Mouse (Mus musculus) gastrocnemius, postnatal 36 days (tissue): ENCODE measurements around the gene Cd177. TPM values are rescaled to one million over a fixed set of nuclear protein-coding genes. Genes with fewer than 3 reads are reported as not detected.
"Not testable (repeated sequence)": the region's sequence is repeated elsewhere in the genome, so short reads cannot be mapped to it uniquely, and the experiment has no call there.

ENCODE experiments used
- DNase-seq, 2 experiments: peaks; one replicate each; pipeline ENCODE4 v3.0.0; 2022
- intact Hi-C: fragments of 180-260 bp; cut with DNase I; formaldehyde crosslinking; loops from one replicate; pipeline ENCODE4 v1.15.1; 2025
- long read RNA-seq, 2 experiments: library from polyadenylated mRNA; stranded (forward); transcript quantifications; one replicate each; pipeline ENCODE4 v2.0.0; 2021
- total RNA-seq, 2 experiments: library from RNA; stranded (reverse); gene quantifications; 2 replicates each; pipeline ENCODE4 v1.2.3; 2021

Gene Cd177
- not detected for total RNA-seq
- long read RNA-seq, experiment 1 = 0 reads
- long read RNA-seq, experiment 2 = 0 reads

DNA sequence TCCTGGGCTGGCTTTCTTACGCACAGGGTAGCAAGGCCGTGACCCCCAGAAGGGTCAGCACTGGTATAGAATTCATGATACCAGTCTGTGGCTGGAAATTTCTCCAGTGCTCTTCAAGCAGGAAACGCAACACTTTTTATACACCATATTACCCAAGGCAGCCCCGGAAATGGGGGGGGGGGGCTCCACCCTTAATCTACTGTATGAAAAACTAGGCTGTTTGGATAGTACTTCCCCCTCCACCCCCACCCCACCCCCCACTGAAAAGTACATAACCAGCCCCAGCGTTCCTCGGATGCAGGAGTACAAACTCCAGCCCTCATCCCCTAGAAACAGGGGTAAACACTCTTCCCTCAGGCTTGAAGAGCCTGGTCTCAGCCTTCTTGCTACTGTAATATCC lies at the start of gene Cd177:
Gene Cd177 (minus strand): TSS at position 101 of the 400 bp plus-strand sequence.
- intact Hi-C loops = no loop called here
- DNase-seq = no peak

GRCm38 (mm10) chr7:24809041-24809440 lies 48.9 kb upstream of the Cd177 start:
- intact Hi-C loops = no loop called here

DNA sequence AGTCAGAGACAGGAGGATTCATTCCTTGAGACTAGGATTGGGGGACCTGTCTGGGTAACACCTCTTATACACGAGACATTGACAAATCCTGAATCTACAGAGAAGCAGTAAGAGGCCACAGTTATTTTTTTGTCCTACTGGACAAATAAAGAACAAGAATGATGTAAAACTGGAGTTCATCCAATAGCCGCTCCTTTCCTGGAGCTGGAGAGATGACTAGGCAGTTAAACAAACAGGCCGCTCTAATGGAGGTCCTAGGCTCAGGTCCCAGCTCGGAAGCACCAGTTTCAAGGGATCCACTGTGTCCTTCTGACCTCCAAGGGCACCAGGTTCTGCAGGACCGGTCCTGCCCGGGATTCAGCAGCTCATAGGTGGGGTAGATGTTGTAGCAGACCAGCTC lies 44.7 kb upstream of the Cd177 start:
- intact Hi-C loops = no loop called here
- DNase-seq = peak in 1 of 2 experiments; percentile 14

More at GRCm38 (mm10) chr7:24809041-24809440, 48.9 kb upstream of the Cd177 start:
- DNase-seq = no peak

- intact Hi-C loops = no loop called here
- DNase-seq = no peak
These were observed 42.1 kb upstream of the Cd177 start for GRCm38 (mm10) chr7:24802149-24802767.

DNA sequence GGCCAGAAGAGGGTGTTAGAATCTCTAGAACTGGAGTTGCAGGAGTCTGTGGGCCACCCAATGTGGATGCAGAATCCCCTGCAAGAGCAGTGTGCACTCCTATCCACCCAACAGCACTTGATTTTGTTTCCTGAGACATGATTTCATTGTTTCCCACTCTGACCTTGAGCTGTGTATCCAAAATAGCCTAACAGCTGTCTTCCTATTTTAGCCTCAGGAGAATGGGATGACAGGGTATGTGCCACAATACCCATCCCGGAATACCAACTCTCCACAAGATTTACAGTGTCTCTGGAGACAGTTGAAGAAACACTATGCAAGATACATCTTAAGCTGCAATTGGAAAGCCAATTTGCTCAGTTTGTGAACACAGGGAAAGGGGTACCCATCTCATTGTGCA lies 37.8 kb upstream of the Cd177 start:
- intact Hi-C loops = no loop called here

DNA sequence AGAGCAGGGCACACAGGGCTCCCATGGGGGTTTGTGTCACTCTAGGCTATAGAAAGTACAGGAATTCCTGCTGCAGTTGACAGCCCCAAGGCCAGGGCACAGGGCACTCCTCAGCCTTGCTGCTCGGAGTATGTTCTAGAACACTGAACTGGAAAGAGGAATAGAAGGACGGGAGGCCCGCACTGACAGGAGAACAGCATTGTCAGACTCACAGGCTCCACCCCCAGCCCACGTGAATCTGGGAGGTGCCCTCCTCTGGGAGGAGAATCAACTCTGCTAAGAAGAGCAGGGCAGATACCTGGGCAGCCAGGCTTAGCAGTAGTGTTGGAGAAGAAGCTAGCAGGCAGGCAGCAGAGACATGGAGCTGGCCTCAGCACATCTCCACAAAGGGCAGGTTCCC lies 16.8 kb upstream of the Cd177 start, which contains the start of gene Ceacam10:
Gene Ceacam10 (plus strand): TSS at position 289 of the 400 bp plus-strand sequence.
- intact Hi-C loops, DNase-seq: not testable (repeated sequence)

More for the DNA sequence above, 37.8 kb upstream of the Cd177 start:
- no peak for DNase-seq

- no peak for DNase-seq
- intact Hi-C loops = no loop called here
These were observed 16.0 kb upstream of the Cd177 start for GRCm38 (mm10) chr7:24776145-24776544.

GRCm38 (mm10) chr7:24773942-24774535 lies 13.9 kb upstream of the Cd177 start:
- intact Hi-C loops = no loop called here
- DNase-seq = no peak

DNA sequence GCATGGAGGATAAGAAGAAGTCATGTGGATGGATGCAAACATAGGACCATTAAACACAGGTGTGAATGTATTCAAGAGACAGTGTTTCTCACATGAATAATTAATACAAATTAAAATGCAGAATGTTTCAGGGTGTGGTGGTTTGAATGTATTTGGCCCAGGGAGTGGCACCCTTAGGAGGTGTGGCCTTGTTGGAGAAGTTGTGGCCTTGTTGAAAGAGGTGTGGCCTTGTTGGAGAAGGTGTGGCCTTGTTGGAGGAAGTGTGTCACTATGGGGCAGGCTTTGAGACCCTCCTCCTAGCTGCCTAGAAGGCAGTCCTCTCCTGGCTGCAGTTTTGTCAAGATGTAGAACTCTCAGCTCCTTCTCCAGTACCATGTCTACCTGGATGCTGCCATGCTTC lies 11.2 kb upstream of the Cd177 start:
- no peak for DNase-seq
- intact Hi-C loops = no loop called here

DNA sequence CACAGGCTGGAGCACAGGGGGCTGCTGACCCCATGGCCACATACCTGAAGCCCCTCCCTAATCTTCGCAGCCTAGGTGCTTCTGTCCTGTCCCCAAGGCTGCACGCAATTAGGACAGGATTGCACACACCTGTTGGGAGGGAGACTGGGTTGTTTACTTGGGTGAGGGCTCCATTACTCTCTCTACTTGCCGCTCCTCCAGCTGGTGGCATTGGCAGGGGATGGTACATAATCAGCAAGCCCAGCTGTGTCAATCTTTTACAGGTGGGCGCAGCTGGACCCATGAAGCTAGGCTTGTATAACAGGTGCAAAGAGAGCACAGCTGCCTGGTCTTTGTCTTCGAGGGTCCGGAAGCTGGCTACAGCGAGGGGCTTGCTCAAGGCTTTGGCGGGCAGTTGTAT lies 2.5 kb upstream of the Cd177 start:
- intact Hi-C loops = no loop called here
- DNase-seq = no peak

DNA sequence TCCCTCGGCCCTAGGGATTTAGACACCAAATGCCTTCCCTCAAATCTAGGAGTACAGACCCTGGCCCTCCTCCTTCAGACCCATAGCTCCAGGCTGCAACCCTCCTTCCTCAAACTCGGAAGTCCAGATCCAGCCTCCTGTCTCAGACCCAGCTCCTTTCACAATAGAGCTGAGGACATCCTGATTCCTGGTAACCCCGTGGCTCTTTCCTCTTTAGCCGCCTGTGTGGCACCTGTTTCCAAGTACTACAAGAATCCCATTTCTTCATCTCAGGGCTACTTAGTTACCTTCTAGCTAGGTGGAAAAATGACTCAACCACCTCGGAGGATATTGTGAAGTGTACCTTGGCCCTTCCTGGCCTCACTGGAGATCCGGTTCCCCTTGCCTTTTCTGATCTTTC lies 1.1 kb upstream of the Cd177 start:
- intact Hi-C loops = no loop called here
- no peak for DNase-seq

GRCm38 (mm10) chr7:24758520-24758919 lies 1.6 kb downstream of the Cd177 start:
- no peak for DNase-seq
- intact Hi-C loops = no loop called here

DNA sequence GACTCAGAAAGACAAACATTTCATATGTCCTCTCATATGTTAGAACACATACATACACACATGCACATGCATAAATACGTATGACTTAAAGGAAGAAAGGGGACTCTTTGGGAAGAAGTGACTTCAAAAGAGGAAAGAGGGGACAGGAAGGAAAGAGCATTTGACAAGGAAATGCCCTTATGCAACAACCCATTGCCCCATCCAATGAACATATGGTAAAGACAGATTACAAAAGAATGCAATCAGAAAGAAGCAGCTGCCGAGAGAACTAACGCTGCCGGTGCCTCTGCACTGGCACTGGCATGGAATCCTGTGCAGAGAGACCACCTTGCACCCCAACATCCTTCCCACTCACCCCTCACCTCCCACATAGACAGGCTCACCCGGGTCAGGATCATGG lies 6.6 kb downstream of the Cd177 start:
- DNase-seq = no peak
- intact Hi-C loops = no loop called here

DNA sequence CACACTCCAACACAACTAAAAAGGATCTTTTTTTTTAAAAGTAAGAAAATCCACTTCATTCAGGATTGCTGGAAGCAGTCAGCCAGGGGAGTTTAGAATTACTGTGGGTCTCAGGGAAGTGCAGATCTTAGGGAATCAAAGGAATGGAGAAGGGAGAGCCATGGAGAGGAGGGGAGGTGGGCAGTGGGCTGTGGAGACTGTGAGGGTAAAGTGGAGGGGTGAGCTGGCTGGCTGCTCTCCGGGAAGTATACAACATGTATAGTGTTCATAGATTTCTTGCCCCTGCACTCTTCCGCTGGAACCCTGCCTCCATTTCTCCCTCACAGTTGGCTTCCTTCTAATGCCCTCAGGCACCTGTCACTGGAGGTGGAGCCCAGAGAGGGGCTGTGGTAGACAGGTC lies 8.5 kb downstream of the Cd177 start:
- intact Hi-C loops = no loop called here
- no peak for DNase-seq

GRCm38 (mm10) chr7:24750695-24751094 lies 9.4 kb downstream of the Cd177 start:
- intact Hi-C loops = no loop called here
- DNase-seq = no peak

DNA sequence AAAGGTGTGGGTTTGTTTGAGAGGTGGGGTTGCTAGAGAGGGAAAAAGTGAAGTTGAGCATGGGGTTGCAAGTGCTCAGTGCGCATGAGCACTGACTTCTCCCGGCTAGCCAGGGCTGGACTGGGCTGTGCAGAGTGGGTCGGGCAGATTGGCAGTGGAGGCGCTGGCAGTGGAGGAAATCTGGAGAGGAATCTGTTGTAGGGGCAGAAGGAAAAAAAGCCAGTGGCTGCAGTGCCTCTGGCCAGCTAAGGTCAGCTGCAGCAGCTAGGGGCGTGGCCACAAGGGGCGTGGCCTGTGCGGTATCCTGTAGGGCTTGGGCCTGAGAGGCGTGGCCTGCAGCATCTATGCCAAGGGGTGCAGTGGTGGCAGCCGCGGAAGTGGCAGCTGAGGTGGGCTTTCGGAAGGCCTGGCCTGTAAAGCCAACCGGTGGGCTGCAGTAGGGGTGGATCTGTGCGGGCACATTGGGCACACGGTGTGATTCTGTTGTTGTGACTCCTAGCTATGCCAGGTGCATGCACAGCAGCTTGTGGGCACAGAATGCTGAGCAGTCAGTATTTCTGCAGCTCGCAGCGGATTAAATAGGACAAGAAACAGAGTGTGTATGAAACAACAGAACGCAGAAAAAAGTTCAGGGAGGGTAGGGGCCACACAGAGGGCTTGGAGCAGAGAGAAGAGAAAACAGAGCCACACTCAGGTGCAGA lies 24.0 kb downstream of the Cd177 start:
- intact Hi-C loops = no loop called here
- no peak for DNase-seq

DNA sequence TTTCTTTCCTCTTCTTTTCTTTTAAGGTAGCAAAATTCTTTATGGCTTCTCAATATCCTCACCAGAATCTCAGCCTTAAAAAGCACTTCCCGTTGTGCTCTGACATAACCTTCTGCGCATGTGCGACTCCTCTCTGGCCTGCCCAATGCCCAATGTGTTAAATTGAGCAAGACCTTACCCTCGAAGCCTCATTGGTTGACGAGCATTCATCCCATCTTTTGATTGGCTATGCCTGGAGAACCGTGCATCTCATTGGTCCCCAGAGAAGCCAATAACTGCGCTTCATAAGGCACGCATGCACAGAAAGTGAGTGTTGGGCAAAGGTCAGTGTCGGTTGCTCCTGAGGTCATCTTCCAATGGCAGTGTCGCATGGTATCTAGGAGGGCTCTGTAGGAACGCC lies 33.3 kb downstream of the Cd177 start, which contains the start of gene Gm4763:
Gene Gm4763 (minus strand): TSS at position 101 of the 400 bp plus-strand sequence.
- DNase-seq, intact Hi-C loops: not testable (repeated sequence)

DNA sequence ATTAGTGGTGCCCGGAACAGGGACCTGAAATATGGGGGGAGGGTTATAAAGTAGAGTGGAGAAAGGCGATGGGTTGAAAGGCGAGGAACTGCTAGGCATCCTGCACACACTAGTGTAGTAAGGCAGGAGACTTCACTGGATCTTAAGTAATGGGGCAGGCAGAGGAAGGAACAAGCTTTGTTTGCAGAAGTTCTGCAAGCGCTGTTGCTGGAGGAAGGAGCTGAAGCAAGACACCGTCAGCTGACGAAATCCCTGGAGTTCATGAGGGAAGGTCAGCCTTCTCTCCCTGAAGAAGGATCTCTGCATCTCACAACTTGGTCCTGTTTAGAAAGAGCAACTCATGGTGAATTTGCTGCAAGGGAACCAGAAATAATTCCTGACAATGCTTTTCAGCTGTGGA lies 45.1 kb downstream of the Cd177 start:
- DNase-seq = no peak
- intact Hi-C loops = no loop called here

GRCm38 (mm10) chr7:24708832-24709292 lies 51.2 kb downstream of the Cd177 start, which contains the start of gene BC049730:
BC049730 (plus strand) TSS chr7:24709242.
- intact Hi-C loops = no loop called here
- no peak for DNase-seq

DNA sequence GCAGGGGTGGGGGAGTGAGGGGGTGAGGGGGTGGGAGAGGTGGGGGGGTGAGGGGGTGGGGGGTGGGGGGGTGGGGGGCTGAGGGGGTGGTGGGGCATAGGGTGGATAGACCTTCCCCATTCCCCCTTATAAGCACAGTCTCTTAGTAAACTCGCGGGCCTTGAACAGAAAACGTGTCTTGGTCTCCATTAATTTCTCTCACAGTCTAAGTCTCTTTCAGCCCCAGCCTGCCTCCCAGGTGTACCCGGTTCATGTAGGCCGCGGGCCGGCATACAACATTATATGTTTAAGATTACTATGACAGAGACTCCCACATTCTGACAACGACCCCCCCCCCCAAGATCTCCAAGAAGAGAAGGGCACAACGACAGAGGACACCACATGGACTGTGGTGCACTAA lies 57.3 kb downstream of the Cd177 start:
- DNase-seq, intact Hi-C loops: not testable (repeated sequence)

GRCm38 (mm10) chr7:24697891-24698290 lies 62.2 kb downstream of the Cd177 start:
- DNase-seq, intact Hi-C loops: not testable (repeated sequence)
